Mouse (Mus musculus) adrenal gland, adult 10 weeks (tissue): Measurements from ENCODE around the gene Nudt6. TPM values are rescaled to one million over a fixed set of nuclear protein-coding genes. Genes with fewer than 3 reads are reported as not detected.

Experiments
- polyA plus RNA-seq: library from polyadenylated mRNA; stranded (reverse); fragments of 350-450 nt; fragmentation: Illumina TruSeq; extraction: RNeasy Lipid Tissue Mini Kit (QIAGEN cat#74804); gene quantifications from one replicate; pipeline ENCODE4 v1.2.3, GENCODE M21; 2014; ENCODE audit warnings: low read depth, low replicate concordance

Nudt6 gene
- polyA plus RNA-seq, result 4.0 TPM

GRCm38 (mm10) chr3:37420072-37420471, at the start of gene Nudt6:
TSS of gene Nudt6 (minus strand) at chr3:37420211.

DNA sequence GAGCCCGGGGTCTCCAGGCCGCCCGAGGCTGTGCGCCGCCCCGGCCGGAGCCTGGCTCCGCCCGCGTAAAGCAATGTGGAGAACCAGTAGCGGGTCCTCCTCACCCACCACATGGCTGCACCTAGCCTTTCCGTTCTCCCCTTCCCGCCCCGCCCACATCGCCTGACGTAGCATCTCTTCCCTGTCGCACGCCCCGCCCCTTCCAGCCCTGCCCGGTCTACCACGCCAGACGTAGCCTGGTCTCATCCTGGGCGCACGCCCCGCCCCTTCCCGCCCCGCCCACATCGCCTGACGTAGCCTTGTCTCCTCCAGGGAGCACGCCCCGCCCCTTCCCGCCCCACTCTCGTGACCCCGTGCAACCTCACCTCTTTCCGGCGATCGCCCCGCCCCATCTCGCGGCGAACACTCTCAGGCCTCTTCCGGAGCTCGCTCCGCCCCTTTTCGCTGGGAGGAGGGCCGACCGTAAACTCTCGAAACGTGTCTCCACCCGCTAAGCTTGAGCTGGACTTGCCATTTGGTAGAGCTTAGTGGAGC, 486 bp downstream of the Nudt6 start, which contains the start of gene Spata5:
TSS of gene Spata5 (plus strand) at position 439 of the 534 bp plus-strand sequence.

Other genes with a start within 250 kb of the Nudt6 start
- not detected for gene Il21, start 187.6 kb downstream of the Nudt6 start, polyA plus RNA-seq
- 12.5 TPM for gene Bbs12, start 107.7 kb downstream of the Nudt6 start, polyA plus RNA-seq
- 59.0 TPM for gene Cetn4, start 107.5 kb downstream of the Nudt6 start, polyA plus RNA-seq
- 17.1 TPM for gene Fgf2, start 71.9 kb downstream of the Nudt6 start, polyA plus RNA-seq
- 38.1 TPM for gene Spata5, start 315 bp downstream of the Nudt6 start, polyA plus RNA-seq
- 22.0 TPM for gene Spry1, start 219.7 kb upstream of the Nudt6 start, polyA plus RNA-seq